Mouse (Mus musculus) liver, embryonic 13.5 days (tissue): Measurements from ENCODE around the gene Plcl1. TPM values are rescaled to one million over a fixed set of nuclear protein-coding genes. Genes with fewer than 3 reads are reported as not detected.

Experiments used
- ATAC-seq: fragments of 200-750 bp; cut with Nextera tagmentation; 2 replicates; pipeline ENCODE4 v1.8.0; 2017; ENCODE audit warnings: low read depth, mild to moderate bottlenecking, moderate number of reproducible peaks, moderate library complexity
- DNase-seq: peaks from one replicate; pipeline ENCODE4 v3.0.0; 2022
- H3K27ac ChIP-seq: fragments of 300-500 bp; sonication (generic); 2 replicates; pipeline ENCODE4 v1.5.1; 2015; ENCODE audit warnings: moderate library complexity, mild to moderate bottlenecking, inconsistent platforms
- H3K27me3 ChIP-seq: fragments of 300-500 bp; sonication (generic); 2 replicates; pipeline ENCODE4 v1.6.1; 2015; ENCODE audit warnings: mild to moderate bottlenecking, inconsistent platforms
- H3K36me3 ChIP-seq: fragments of 300-500 bp; sonication (generic); 2 replicates; pipeline ENCODE4 v1.6.1; 2015; ENCODE audit warnings: mild to moderate bottlenecking, inconsistent platforms
- H3K4me1 ChIP-seq: fragments of 300-500 bp; sonication (generic); replicated peaks from 2 replicates; pipeline ENCODE4 v1.6.1; 2015; ENCODE audit warnings: inconsistent platforms
- H3K4me2 ChIP-seq: fragments of 300-500 bp; sonication (generic); 2 replicates; pipeline ENCODE4 v1.6.1; 2015; ENCODE audit warnings: inconsistent platforms, mild to moderate bottlenecking, moderate library complexity
- H3K4me3 ChIP-seq: fragments of 300-500 bp; sonication (generic); replicated peaks from 2 replicates; pipeline ENCODE4 v1.5.1; 2015; ENCODE audit warnings: mild to moderate bottlenecking, inconsistent platforms
- H3K9ac ChIP-seq: fragments of 300-500 bp; sonication (generic); 2 replicates; pipeline ENCODE4 v1.6.1; 2015; ENCODE audit warnings: mild to moderate bottlenecking, inconsistent platforms
- H3K9me3 ChIP-seq: fragments of 300-500 bp; sonication (generic); replicated peaks from 2 replicates; pipeline ENCODE4 v1.6.1; 2016; ENCODE audit warnings: inconsistent platforms
- WGBS: fragments of 180-500 bp; shearing (Covaris S2); methylation state at CpG from one replicate; pipeline ENCODE4 v1.1.7; 2015; ENCODE audit not compliant: insufficient replicate concordance; 5-methylcytosine and 5-hydroxymethylcytosine counted together
- polyA plus RNA-seq: library from polyadenylated mRNA; unstranded; fragments of >200 nt; fragmentation: Nextera tagmentation; extraction: Ambion mirVana; gene quantifications from 2 replicates; pipeline ENCODE4 v1.2.1, GENCODE M21; 2015

Gene Plcl1
- polyA plus RNA-seq, 1 experiment from 2014 or later, result 0.13 TPM

- no peaks in the 10 kb centered on the region for H3K4me1 ChIP-seq
- no peak for ATAC-seq
- H3K27me3 ChIP-seq, result no peaks in the 10 kb centered on the region
- no peak for DNase-seq
- H3K4me3 ChIP-seq, result no peak overlapping the region
- H3K36me3 ChIP-seq, result no peaks in the 10 kb centered on the region
- 61% methylated on average over 4 of the region's 4 CpGs for WGBS
- no peak overlapping the region for H3K27ac ChIP-seq
- no peaks in the 10 kb centered on the region for H3K9me3 ChIP-seq
- no peak overlapping the region for H3K4me2 ChIP-seq
- H3K9ac ChIP-seq, result no peak overlapping the region
Observed at GRCm38 (mm10) chr1:55438617-55439016, 32.9 kb downstream of the Plcl1 start.

DNA sequence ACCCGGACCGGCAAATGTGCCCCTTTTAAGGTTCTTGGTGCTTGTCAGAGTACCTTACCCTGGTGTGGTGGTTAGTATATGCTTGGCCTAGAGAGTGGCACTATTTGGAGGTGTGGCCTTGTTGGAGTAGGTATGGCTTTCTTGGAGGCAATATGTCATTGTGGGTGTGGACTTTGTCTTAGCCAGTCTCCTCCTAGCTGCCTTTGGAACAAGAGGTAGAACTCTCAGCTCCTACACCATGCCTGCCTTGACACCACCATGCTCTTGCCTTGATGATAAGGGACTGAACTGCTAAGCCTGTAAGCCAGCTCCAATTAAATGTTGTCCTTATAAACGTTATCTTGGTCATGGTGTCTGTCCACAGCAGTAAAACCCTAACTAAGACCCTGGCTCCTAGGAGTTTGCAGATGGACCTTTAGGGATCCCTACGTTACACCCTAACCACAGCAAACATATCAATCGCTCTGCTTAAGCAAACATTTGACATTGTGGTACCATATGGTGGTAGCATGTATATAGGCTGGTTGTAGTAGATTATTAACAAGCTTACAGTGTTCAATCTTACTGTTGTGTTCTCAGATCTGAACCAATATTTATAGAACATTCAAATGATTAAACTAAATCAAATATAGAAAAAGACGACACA, 39.4 kb downstream of the Plcl1 start:
- Histone ChIP-seq H3K27me3 (no peaks in the 10 kb centered on the region), H3K4me2 (no peak overlapping the region), H3K4me1 (no peaks in the 10 kb centered on the region), H3K36me3 (no peaks in the 10 kb centered on the region), H3K4me3 (no peak overlapping the region), H3K9ac (no peak overlapping the region), H3K9me3 (no peaks in the 10 kb centered on the region), H3K27ac (no peak overlapping the region)
- WGBS, result 63% methylated on average over 6 of the region's 6 CpGs
- ATAC-seq (no peak), DNase-seq (no peak)

DNA sequence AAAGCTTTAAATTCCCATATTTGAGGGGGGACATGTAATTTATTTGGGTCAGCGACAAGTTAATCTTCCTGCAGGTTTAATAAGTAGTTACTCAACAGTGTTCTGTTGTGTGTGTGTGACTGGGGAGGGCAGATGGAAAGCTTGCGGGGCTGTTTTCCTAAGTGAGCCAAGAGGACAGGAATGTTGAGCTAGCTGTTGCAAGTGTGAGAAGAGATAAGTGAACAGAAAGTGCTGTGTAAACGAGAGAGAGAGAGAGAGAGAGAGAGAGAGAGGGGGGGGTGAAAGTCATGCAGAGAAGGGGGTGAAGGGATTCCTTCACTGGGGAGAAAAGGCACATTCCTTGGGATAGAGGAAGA, 39.9 kb downstream of the Plcl1 start:
- Histone ChIP-seq H3K9ac (no peak overlapping the region), H3K9me3 (no peaks in the 10 kb centered on the region), H3K27me3 (no peaks in the 10 kb centered on the region), H3K4me3 (no peak overlapping the region), H3K4me1 (no peaks in the 10 kb centered on the region), H3K36me3 (no peaks in the 10 kb centered on the region), H3K27ac (no peak overlapping the region), H3K4me2 (no peak overlapping the region)
- DNase-seq (no peak), ATAC-seq (no peak)
- WGBS, result 31% methylated on average over 3 of the region's 3 CpGs

DNA sequence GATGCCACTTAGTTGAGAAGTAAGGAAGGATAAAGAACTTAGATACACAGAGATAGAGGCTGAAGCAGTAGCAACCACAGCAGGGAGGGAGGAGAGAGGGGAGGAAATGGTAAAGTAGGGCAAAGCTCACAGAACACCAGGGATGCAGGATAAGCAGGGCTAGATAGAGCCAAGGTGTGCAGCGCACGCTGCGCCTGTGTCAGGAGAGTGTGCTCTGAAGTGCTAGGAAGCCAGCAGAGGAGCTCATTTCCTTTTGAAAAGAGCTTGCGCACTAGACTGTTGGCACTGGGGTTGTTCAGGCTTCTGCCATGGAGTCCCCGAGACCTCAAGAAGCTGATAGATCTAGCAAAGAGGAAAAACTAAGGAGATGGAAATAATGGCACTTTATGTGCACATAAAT, 40.6 kb downstream of the Plcl1 start:
- H3K4me2 ChIP-seq, result no peak overlapping the region
- no peak overlapping the region for H3K27ac ChIP-seq
- no peaks in the 10 kb centered on the region for H3K36me3 ChIP-seq
- H3K4me3 ChIP-seq, result no peak overlapping the region
- no peak for DNase-seq
- no peak overlapping the region for H3K9ac ChIP-seq
- WGBS, result 66% methylated on average over 5 of the region's 5 CpGs
- H3K27me3 ChIP-seq, result no peaks in the 10 kb centered on the region
- ATAC-seq, result no peak
- no peaks in the 10 kb centered on the region for H3K4me1 ChIP-seq
- H3K9me3 ChIP-seq, result no peaks in the 10 kb centered on the region

DNA sequence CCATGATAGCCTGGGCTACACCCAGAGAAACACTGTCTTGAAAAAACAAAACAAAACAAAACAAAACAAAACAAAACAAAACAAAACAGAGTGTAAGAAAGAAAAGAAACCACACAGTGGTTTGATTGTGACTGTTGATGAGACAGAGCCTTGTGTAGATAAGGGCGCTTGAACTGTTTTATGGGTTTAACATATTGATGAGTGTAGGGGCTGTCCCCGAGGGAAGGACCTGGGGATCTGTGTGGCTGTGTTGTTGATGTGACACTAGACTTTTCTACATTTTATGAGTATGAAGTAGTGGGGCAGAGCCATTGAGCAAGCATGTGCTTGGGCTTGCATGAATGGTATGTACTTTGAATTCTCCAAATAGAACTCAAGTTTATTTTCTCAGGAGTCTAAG, 41.2 kb downstream of the Plcl1 start:
- no peak overlapping the region for H3K9ac ChIP-seq
- no peak overlapping the region for H3K4me3 ChIP-seq
- H3K27ac ChIP-seq, result no peak overlapping the region
- no peaks in the 10 kb centered on the region for H3K9me3 ChIP-seq
- WGBS, result 53% methylated on average over 2 of the region's 2 CpGs
- no peaks in the 10 kb centered on the region for H3K27me3 ChIP-seq
- H3K4me2 ChIP-seq, result no peak overlapping the region
- DNase-seq, result no peak
- no peak for ATAC-seq
- no peaks in the 10 kb centered on the region for H3K4me1 ChIP-seq
- H3K36me3 ChIP-seq, result no peaks in the 10 kb centered on the region

- Histone ChIP-seq H3K9ac (no peak overlapping the region), H3K9me3 (no peaks in the 10 kb centered on the region), H3K27me3 (no peaks in the 10 kb centered on the region), H3K4me1 (no peaks in the 10 kb centered on the region), H3K4me2 (no peak overlapping the region), H3K36me3 (no peaks in the 10 kb centered on the region), H3K27ac (no peak overlapping the region), H3K4me3 (no peak overlapping the region)
- ATAC-seq (no peak), DNase-seq (peak; percentile 2)
- WGBS, result 60% methylated on average over 2 of the region's 2 CpGs
Observed at GRCm38 (mm10) chr1:55447661-55448060, 41.9 kb downstream of the Plcl1 start.

DNA sequence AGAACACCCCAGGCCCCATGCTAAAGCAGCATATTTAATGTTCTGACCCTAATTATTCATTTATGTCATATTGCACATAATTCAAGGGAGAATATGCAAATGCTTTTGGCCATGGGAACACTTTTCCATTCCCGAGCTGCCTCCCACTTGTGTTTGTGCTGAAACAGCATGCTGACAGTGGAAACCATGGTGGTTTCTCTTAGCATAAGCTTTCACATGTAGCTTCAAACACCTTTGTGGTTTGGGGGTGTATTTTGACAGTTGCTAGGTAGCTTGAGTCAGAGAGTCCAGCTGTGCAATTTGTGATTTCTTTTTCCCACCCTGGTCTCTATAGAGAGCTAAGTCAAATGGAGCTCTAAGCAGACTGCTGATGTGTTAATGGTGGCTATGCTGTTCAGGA, 42.4 kb downstream of the Plcl1 start:
- DNase-seq, result no peak
- ATAC-seq, result no peak
- H3K36me3 ChIP-seq, result no peaks in the 10 kb centered on the region
- no peak overlapping the region for H3K4me3 ChIP-seq
- no peaks in the 10 kb centered on the region for H3K9me3 ChIP-seq
- no peaks in the 10 kb centered on the region for H3K27me3 ChIP-seq
- 79% methylated on average over 1 of the region's 1 CpGs for WGBS
- no peak overlapping the region for H3K9ac ChIP-seq
- no peaks in the 10 kb centered on the region for H3K4me1 ChIP-seq
- H3K4me2 ChIP-seq, result no peak overlapping the region
- H3K27ac ChIP-seq, result no peak overlapping the region

DNA sequence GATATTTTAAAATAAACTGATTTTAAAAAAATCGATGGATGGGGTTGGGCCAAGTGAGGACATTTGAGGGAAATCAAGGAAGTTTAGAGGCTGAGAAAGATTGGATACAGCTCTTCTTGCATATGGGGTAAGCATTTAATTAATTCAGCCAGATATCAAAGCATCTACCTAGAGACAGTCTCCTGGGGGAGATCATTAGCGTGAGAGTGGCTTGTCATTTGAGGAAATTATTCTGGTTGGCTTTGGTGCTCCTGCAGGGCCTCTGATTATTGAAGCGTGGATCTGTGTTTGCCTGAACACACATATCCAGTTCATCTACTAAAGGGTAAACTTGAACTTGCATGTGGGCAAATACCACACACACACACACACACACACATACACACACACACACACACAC, 44.1 kb downstream of the Plcl1 start:
- H3K9me3 ChIP-seq, result no peaks in the 10 kb centered on the region
- 68% methylated on average over 3 of the region's 3 CpGs for WGBS
- no peaks in the 10 kb centered on the region for H3K4me1 ChIP-seq
- H3K9ac ChIP-seq, result no peak overlapping the region
- no peak overlapping the region for H3K27ac ChIP-seq
- no peaks in the 10 kb centered on the region for H3K36me3 ChIP-seq
- ATAC-seq (no peak), DNase-seq (no peak)
- no peak overlapping the region for H3K4me2 ChIP-seq
- no peaks in the 10 kb centered on the region for H3K27me3 ChIP-seq
- no peak overlapping the region for H3K4me3 ChIP-seq

DNA sequence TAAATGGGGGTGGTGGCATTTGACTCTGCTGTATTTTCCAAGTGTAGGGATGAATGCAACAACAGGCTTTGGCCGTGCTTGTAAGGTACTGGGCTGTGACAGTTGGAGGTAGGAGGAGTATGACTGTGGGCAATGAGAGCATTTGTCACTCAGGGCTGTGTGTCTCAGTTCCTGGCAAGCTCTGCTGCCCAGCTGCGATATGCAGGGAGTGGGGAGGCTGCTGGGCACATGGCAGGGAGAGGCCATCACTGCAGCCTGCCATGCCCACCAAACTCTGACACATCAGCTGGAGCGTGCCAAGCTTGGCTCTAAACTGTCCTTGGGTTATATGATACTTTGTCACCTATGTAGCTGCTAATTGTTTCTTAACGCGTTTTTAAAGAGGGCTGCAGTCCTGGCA, 48.4 kb downstream of the Plcl1 start:
- Histone ChIP-seq H3K9me3 (no peaks in the 10 kb centered on the region), H3K27ac (no peak overlapping the region), H3K27me3 (no peaks in the 10 kb centered on the region), H3K36me3 (no peaks in the 10 kb centered on the region), H3K4me2 (no peak overlapping the region), H3K4me3 (no peak overlapping the region), H3K4me1 (no peaks in the 10 kb centered on the region), H3K9ac (no peak overlapping the region)
- no peak for DNase-seq
- 71% methylated on average over 5 of the region's 5 CpGs for WGBS
- no peak for ATAC-seq

DNA sequence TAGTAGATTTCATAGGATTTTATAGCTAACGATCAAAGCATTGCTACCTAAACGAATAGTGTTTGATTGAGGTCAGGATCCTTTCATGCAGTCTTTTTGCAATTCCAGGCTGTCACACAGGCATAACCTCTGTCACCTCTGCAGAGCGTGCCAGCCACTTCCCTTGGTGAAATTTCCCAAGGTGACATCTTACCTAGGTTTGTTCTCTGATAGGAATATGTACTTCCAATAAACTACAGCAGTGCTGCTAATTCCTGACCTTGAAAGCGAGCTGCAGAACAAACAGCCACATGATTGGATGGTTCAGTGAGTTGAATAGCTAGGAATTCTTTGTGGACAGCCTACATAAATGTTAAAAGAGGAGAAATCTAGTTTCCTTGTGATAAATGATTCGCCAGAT, 56.6 kb downstream of the Plcl1 start:
- H3K4me3 ChIP-seq, result no peak overlapping the region
- no peak for ATAC-seq
- DNase-seq, result no peak
- no peak overlapping the region for H3K27ac ChIP-seq
- no peaks in the 10 kb centered on the region for H3K4me1 ChIP-seq
- H3K27me3 ChIP-seq, result no peaks in the 10 kb centered on the region
- H3K36me3 ChIP-seq, result no peaks in the 10 kb centered on the region
- H3K4me2 ChIP-seq, result no peak overlapping the region
- no peaks in the 10 kb centered on the region for H3K9me3 ChIP-seq
- 59% methylated on average over 5 of the region's 5 CpGs for WGBS
- H3K9ac ChIP-seq, result no peak overlapping the region

DNA sequence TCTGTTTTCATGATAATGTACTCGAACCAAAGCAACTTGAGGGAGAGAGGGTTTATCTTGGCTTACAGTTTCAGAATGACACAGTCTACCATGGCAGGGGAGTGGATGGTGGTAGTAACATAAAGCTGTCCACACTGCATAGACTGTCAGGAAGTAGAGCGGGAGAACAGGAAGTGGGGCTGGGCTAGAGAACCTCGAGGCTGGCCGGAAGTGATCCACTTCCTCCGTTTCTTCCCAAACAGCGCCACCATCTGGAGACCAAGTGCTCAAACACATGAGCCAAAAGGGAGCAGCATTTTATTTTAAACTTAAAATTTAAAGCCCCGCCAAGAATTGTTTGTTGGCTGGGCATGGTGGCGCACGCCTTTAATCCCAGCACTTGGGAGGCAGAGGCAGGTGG, 68.0 kb downstream of the Plcl1 start:
- Histone ChIP-seq H3K36me3 (no peaks in the 10 kb centered on the region), H3K4me2 (no peak overlapping the region), H3K27me3 (no peaks in the 10 kb centered on the region), H3K9me3 (no peaks in the 10 kb centered on the region), H3K4me1 (no peaks in the 10 kb centered on the region), H3K27ac (no peak overlapping the region), H3K4me3 (no peak overlapping the region), H3K9ac (no peak overlapping the region)
- WGBS, result 57% methylated on average over 9 of the region's 9 CpGs
- ATAC-seq (no peak), DNase-seq (no peak)

DNA sequence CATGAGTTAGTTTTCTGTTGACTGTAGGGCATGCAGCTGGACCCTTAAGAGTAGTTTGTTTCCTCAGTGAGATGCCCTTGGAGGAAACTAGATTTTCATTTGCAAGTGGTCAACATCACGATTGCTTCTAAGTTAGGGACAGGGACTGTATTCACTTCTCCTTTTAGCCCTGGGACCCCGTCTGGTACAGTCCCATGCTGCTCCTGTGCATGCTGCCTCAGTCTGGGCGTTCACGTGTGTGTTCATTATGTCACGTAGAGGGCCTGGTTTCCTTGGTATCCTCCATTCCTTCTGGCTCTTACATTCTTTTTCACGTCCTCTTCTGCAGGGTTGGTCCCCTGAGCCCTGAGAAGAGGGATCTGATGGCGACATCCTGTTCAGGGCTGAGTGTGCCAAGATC, 69.3 kb downstream of the Plcl1 start:
- Histone ChIP-seq H3K9me3 (no peaks in the 10 kb centered on the region), H3K27me3 (no peaks in the 10 kb centered on the region), H3K4me1 (no peaks in the 10 kb centered on the region), H3K9ac (no peak overlapping the region), H3K36me3 (no peaks in the 10 kb centered on the region), H3K27ac (no peak overlapping the region), H3K4me3 (no peak overlapping the region), H3K4me2 (no peak overlapping the region)
- ATAC-seq (no peak), DNase-seq (no peak)
- WGBS, result 59% methylated on average over 7 of the region's 7 CpGs
